Mouse (Mus musculus) limb, embryonic 11.5 days (tissue): ENCODE measurements at regions not wholly inside any gene's neighbourhood (a gene's known extent, or its start where the extent isn't known, plus 50 kb on each side); places are given as distances from the start of the nearest gene placed in this dataset.
A peak's percentile ranks its signal among the peaks of the same experiment; 100 is the strongest.

ENCODE experiments used
- ATAC-seq: fragments of 200-750 bp; cut with Nextera tagmentation; 2 replicates; pipeline ENCODE4 v1.8.0; 2017; ENCODE audit warnings: low read depth; ENCODE audit not compliant: insufficient number of reproducible peaks, low FRiP score, low TSS enrichment
- DNase-seq: peaks from one replicate; pipeline ENCODE4 v3.0.0-alpha.2; 2015; ENCODE audit warnings: low spot score
- H3K27ac ChIP-seq: fragments of 300-500 bp; sonication (generic); replicated peaks from 2 replicates; pipeline ENCODE4 v1.5.1; 2014; ENCODE audit warnings: low read depth, mild to moderate bottlenecking, low read length
- H3K27me3 ChIP-seq: fragments of 300-500 bp; sonication (generic); 2 replicates; pipeline ENCODE4 v1.6.1; 2014; ENCODE audit warnings: mild to moderate bottlenecking, low read length, mixed read lengths; ENCODE audit not compliant: control insufficient read depth, insufficient read depth
- H3K36me3 ChIP-seq: fragments of 300-500 bp; sonication (generic); 2 replicates; pipeline ENCODE4 v1.6.1; 2014; ENCODE audit warnings: mild to moderate bottlenecking, low read length, moderate library complexity, mixed read lengths; ENCODE audit not compliant: control insufficient read depth, insufficient read depth
- H3K4me1 ChIP-seq: fragments of 300-500 bp; sonication (generic); 2 replicates; pipeline ENCODE4 v1.6.1; 2014; ENCODE audit warnings: low read length, mixed read lengths; ENCODE audit not compliant: control insufficient read depth, insufficient read depth
- H3K4me2 ChIP-seq: fragments of 300-500 bp; sonication (generic); 2 replicates; pipeline ENCODE4 v1.6.1; 2014; ENCODE audit warnings: low read depth, mild to moderate bottlenecking, moderate library complexity; ENCODE audit not compliant: severe bottlenecking
- H3K4me3 ChIP-seq: fragments of 300-500 bp; sonication (generic); 2 replicates; pipeline ENCODE4 v1.5.1; 2014; ENCODE audit warnings: low read depth, low read length
- H3K9ac ChIP-seq: fragments of 300-500 bp; sonication (generic); 2 replicates; pipeline ENCODE4 v1.6.1; 2014; ENCODE audit warnings: mild to moderate bottlenecking, low read length
- H3K9me3 ChIP-seq: fragments of 300-500 bp; sonication (generic); 2 replicates; pipeline ENCODE4 v1.6.1; 2016; ENCODE audit warnings: low read length; ENCODE audit not compliant: control insufficient read depth
- WGBS: fragments of 180-500 bp; shearing (Covaris S2); extraction: QIAGEN DNeasy Blood & Tissue Kit; methylation state at CpG from one replicate; pipeline ENCODE4 v1.1.7; 2014; 5-methylcytosine and 5-hydroxymethylcytosine counted together

GRCm38 (mm10) chr17:93665889-93666288 lies 467.1 kb downstream of the Adcyap1 start:
- ATAC-seq (no peak), DNase-seq (no peak)
- H3K36me3 ChIP-seq: no peaks in the 10 kb centered on the region
- H3K4me3 ChIP-seq: no peak overlapping the region
- H3K27me3 ChIP-seq: no peaks in the 10 kb centered on the region
- H3K9me3 ChIP-seq: no peaks in the 10 kb centered on the region
- H3K4me1 ChIP-seq: no peaks in the 10 kb centered on the region
- no peak overlapping the region for H3K27ac ChIP-seq
- H3K4me2 ChIP-seq: no peak overlapping the region
- 87% methylated on average over 1 of the region's 1 CpGs for WGBS
- H3K9ac ChIP-seq: no peak overlapping the region

DNA sequence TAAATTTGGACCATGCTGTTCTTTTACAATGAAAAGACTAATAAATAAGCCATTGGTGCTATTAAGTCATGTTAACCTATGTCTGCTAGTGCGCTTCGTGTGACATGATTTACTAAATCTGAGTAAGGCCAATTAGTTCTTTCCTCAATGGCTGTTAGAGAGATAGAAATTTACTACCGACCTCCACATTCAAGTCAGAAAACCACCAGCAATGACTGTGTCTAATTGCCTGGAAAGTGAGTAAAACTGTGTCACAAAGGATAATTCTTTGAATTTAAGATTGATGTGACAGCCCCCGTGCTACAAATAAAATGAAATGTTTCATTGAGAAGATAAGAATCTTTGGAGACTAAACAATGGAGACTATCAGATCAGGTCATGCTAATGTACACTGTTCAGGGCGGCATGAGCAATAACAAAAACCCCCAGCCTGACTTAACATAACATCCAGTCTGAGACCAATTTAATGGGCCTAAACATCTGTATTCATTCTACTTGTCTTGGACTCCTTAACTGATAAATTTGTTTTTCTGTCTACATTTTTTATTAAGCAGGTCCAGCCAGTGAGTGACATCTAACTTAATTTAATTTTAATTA lies 477.6 kb downstream of the Adcyap1 start:
- Histone ChIP-seq H3K4me2 (no peak overlapping the region), H3K36me3 (no peaks in the 10 kb centered on the region), H3K27ac (no peak overlapping the region), H3K9ac (no peak overlapping the region), H3K4me3 (no peak overlapping the region), H3K4me1 (no peaks in the 10 kb centered on the region), H3K27me3 (no peaks in the 10 kb centered on the region), H3K9me3 (no peaks in the 10 kb centered on the region)
- no peak for ATAC-seq
- WGBS: 31% methylated on average over 5 of the region's 5 CpGs
- no peak for DNase-seq

- Histone ChIP-seq H3K36me3 (no peaks in the 10 kb centered on the region), H3K27ac (no peak overlapping the region), H3K9ac (no peak overlapping the region), H3K4me1 (no peaks in the 10 kb centered on the region), H3K9me3 (no peaks in the 10 kb centered on the region), H3K27me3 (no peaks in the 10 kb centered on the region), H3K4me3 (no peak overlapping the region), H3K4me2 (no peak overlapping the region)
- ATAC-seq: peak; percentile 56; the same call in 1 of the 2 replicates
- DNase-seq: no peak
These were observed 501.9 kb downstream of the Adcyap1 start for GRCm38 (mm10) chr17:93700685-93701084.

- Histone ChIP-seq H3K9me3 (no peaks in the 10 kb centered on the region), H3K4me2 (no peak overlapping the region), H3K27me3 (no peaks in the 10 kb centered on the region), H3K36me3 (no peaks in the 10 kb centered on the region), H3K4me1 (no peaks in the 10 kb centered on the region), H3K9ac (no peak overlapping the region), H3K4me3 (no peak overlapping the region), H3K27ac (no peak overlapping the region)
- 94% methylated on average over 2 of the region's 2 CpGs for WGBS
- no peak for ATAC-seq
- DNase-seq: no peak
These were observed 518.8 kb downstream of the Adcyap1 start for GRCm38 (mm10) chr17:93717623-93718022.

DNA sequence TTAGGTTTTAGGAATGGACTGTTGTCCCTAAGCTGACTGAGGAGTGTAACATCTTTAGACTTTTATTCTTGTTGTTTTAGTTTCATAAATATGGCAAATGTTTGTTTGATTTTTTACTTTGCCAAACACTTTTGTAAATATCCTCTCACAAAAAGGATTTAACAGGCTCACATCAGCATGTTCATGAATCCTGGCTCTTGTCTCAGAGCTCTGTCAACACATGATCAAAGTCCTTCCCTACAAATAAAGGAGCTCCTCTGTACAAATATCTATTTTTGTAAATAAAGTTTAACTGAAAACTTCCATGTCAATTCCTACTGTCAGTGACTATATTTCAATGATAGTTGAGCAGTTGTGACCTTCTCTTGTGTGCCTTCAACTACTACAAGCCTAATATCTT lies 542.5 kb downstream of the Adcyap1 start:
- no peaks in the 10 kb centered on the region for H3K27me3 ChIP-seq
- no peaks in the 10 kb centered on the region for H3K36me3 ChIP-seq
- H3K4me3 ChIP-seq: no peak overlapping the region
- DNase-seq (no peak), ATAC-seq (no peak)
- no peak overlapping the region for H3K9ac ChIP-seq
- no peak overlapping the region for H3K27ac ChIP-seq
- no peak overlapping the region for H3K4me2 ChIP-seq
- no peaks in the 10 kb centered on the region for H3K4me1 ChIP-seq
- H3K9me3 ChIP-seq: no peaks in the 10 kb centered on the region

GRCm38 (mm10) chr17:93762349-93762748 lies 563.5 kb downstream of the Adcyap1 start:
- DNase-seq (no peak), ATAC-seq (peak; percentile 35; the same call in 1 of the 2 replicates)

More at GRCm38 (mm10) chr17:93762349-93762748, 563.5 kb downstream of the Adcyap1 start:
- no peak overlapping the region for H3K27ac ChIP-seq
- H3K9me3 ChIP-seq: no peaks in the 10 kb centered on the region
- no peaks in the 10 kb centered on the region for H3K36me3 ChIP-seq
- no peak overlapping the region for H3K4me2 ChIP-seq
- H3K4me1 ChIP-seq: no peaks in the 10 kb centered on the region
- 11% methylated on average over 1 of the region's 1 CpGs for WGBS
- no peaks in the 10 kb centered on the region for H3K27me3 ChIP-seq
- H3K9ac ChIP-seq: no peak overlapping the region
- H3K4me3 ChIP-seq: no peak overlapping the region
